Mouse (Mus musculus) spleen, adult 12 weeks (tissue): ENCODE results near the gene Nhlh1.

ENCODE experiments used
- DNase-seq: peaks from one replicate; pipeline ENCODE4 v3.0.0; 2022; ENCODE audit warnings: low spot score

The Nhlh1 gene

GRCm38 (mm10) chr1:172053541-172054440 is 3.6 kb downstream of the Nhlh1 start:
- DNase-seq: no peak

GRCm38 (mm10) chr1:172052766-172053279 is 4.5 kb downstream of the Nhlh1 start:
- DNase-seq: no peak

- DNase-seq: no peak
These were observed 8.1 kb downstream of the Nhlh1 start for GRCm38 (mm10) chr1:172049131-172049782.

- DNase-seq: no peak
These were observed 9.1 kb downstream of the Nhlh1 start for GRCm38 (mm10) chr1:172048241-172048734.

GRCm38 (mm10) chr1:172046938-172047337 is 10.4 kb downstream of the Nhlh1 start:
- DNase-seq: peak; percentile 40

- no peak for DNase-seq
These were observed 11.0 kb downstream of the Nhlh1 start for GRCm38 (mm10) chr1:172046410-172046809.

GRCm38 (mm10) chr1:172029914-172030313 is 27.5 kb downstream of the Nhlh1 start:
- DNase-seq: no peak

- DNase-seq: no peak
These were observed 28.7 kb downstream of the Nhlh1 start, which contains the start of gene Vangl2 for GRCm38 (mm10) chr1:172028394-172029275. Vangl2 (minus strand) TSS chr1:172028444.

- no peak for DNase-seq
These were observed 29.6 kb downstream of the Nhlh1 start for GRCm38 (mm10) chr1:172027809-172028102.

GRCm38 (mm10) chr1:172027010-172027808 is 30.2 kb downstream of the Nhlh1 start:
- peak; percentile 46 for DNase-seq

GRCm38 (mm10) chr1:172026201-172026901 is 31.0 kb downstream of the Nhlh1 start:
- no peak for DNase-seq

- DNase-seq: no peak
These were observed 32.0 kb downstream of the Nhlh1 start for GRCm38 (mm10) chr1:172025201-172025904.

- no peak for DNase-seq
These were observed 33.1 kb downstream of the Nhlh1 start for GRCm38 (mm10) chr1:172024140-172024895.

- no peak for DNase-seq
These were observed 37.4 kb downstream of the Nhlh1 start for GRCm38 (mm10) chr1:172019863-172020521.

- DNase-seq: no peak
These were observed 38.0 kb downstream of the Nhlh1 start for GRCm38 (mm10) chr1:172019339-172019738.

- no peak for DNase-seq
These were observed 38.7 kb downstream of the Nhlh1 start for GRCm38 (mm10) chr1:172018336-172019311.

GRCm38 (mm10) chr1:172017517-172018070 is 39.8 kb downstream of the Nhlh1 start:
- no peak for DNase-seq
